Mouse (Mus musculus) thymus, adult 2 months (tissue): ENCODE results near the gene Zfp541.

Experiments used
- CTCF ChIP-seq: fragments of 200-500 bp; IDR thresholded peaks from 2 replicates; pipeline ENCODE4 v1.5.1; 2012; ENCODE audit warnings: mild to moderate bottlenecking, control low read depth, low read length, moderate library complexity, borderline replicate concordance; ENCODE audit not compliant: control insufficient read depth, poor library complexity, insufficient read depth; ENCODE audit errors: extremely low read depth
- POLR2A ChIP-seq: fragments of 200-500 bp; IDR thresholded peaks from 2 replicates; pipeline ENCODE4 v1.6.1; 2012; ENCODE audit warnings: mild to moderate bottlenecking, low read length, control low read depth, moderate library complexity; ENCODE audit not compliant: control insufficient read depth, poor library complexity, insufficient read depth; ENCODE audit errors: extremely low read depth

DNA sequence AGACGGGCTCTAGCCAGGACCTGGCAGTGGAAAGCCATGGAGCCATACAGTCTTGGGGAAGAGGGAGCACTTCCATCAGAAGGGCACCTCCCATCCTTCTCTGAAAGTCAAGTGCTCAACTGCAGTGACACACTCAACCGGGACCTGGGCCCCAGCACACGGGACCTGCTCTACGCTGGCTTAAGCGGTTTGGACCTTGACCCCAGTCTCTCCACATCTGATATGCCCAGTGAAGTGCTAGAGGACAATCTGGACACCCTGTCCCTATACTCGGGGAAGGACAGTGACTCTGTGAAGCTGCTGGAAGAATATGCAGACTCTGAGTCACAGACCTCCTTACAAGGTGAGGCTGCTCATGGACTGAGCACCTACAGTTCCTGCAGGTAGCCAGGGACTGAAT lies 10.3 kb downstream of the Zfp541 start:
- TF ChIP-seq CTCF (no peak), POLR2A (no peak)
